Mouse (Mus musculus) activated CD4-positive, CD25-positive, alpha-beta regulatory T cell, adult 4 months (primary cell): ENCODE data around the gene 2410131K14Rik. TPM values are rescaled to one million over a fixed set of nuclear protein-coding genes. Genes with fewer than 3 reads are reported as not detected.
A peak's percentile ranks its signal among the peaks of the same experiment; 100 is the strongest.

Experiments
- ATAC-seq: one replicate; pipeline ENCODE4 v1.8.0; 2017
- polyA plus RNA-seq, 2 experiments: library from polyadenylated mRNA; unstranded; fragments of 100-300 nt; shearing (Covaris generic); gene quantifications; one replicate each; pipeline ENCODE4 v1.2.1; 2017

Gene 2410131K14Rik
- polyA plus RNA-seq = 1 to 10 TPM; 2.5 to 3.5 TPM

DNA sequence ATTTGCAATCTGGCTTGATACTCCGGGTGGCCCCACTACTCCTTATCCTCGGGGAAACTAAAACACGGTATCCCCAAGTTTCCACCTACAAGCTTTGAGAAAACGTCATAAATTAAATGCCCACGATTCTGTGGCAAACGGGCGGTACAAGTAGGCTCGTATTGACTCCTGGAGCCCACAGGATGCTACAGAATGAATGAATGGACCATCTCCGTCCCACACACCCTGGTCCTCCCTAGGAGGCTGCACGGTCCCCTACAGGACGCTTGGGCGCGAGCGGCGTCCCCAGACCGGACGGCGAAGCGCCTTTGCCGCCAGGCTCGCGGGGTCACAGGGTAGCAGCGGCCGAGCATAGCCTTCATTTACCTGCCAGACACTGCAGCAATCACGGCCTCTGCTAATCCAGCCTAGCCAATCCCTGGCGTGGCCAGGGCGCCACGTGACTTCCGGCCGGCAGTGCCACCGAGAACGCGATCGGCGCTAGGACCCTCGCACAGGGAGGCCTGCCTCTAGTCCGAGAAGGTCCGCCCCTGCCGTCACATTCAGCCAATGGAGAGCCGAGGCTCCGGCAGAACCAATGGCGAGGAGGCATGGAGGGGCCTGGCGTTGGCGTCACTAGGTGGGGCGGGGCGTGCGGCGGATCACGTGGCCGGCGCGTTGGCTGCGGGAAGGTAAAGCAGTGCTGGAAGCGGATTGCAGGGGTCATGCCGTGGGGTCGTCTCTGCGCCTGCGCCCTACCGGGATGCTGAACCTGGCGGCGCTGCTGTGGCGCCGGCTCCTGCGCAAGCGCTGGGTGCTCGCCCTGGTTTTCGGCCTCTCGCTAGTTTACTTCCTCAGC, at the start of gene 2410131K14Rik, which contains the start of gene Rnft2:
TSS of gene 2410131K14Rik (plus strand) at position 622 of the 838 bp plus-strand sequence.
TSS of gene Rnft2 (minus strand) at position 511 of the 838 bp plus-strand sequence.
- peak; percentile 100 for ATAC-seq

DNA sequence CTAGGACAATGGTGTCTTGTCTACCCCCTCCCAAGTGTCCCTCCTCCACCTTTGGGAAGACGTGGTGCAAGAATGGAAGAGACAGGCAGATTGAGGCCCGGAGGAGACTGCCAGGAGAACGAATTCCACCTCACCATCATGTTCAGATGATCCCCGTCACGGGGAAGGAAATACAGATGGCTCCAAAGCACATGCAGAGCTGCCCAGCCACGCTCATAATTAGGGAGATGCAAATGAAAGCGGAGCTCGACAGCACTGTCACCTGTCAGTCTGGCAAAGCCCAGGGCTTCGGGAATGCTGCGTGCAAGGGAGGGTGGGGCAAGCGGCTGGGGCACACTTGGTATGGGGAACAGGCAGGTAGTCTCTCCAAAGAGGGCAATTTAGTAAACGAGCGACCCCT, 47.6 kb upstream of the 2410131K14Rik start:
- ATAC-seq = no peak

DNA sequence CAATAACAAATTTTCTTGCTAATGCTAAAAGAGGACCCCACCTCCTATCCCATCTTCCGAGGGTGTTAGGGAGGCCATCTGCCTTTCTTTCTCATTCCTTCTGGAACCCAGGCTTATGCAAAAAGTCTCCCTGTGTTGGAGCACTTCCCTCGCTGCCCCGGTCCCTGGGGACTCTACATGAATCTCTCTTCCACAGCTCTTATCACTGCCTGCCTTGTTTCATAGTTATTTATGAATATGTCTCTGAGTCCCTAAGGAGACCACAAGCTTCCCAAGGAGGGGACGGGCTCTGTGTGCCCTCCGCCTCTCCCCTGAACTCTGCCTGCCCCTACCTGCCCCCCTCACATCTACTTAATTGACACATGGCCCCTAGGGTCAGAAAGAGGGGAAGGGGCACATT, 45.4 kb upstream of the 2410131K14Rik start:
- ATAC-seq = no peak

DNA sequence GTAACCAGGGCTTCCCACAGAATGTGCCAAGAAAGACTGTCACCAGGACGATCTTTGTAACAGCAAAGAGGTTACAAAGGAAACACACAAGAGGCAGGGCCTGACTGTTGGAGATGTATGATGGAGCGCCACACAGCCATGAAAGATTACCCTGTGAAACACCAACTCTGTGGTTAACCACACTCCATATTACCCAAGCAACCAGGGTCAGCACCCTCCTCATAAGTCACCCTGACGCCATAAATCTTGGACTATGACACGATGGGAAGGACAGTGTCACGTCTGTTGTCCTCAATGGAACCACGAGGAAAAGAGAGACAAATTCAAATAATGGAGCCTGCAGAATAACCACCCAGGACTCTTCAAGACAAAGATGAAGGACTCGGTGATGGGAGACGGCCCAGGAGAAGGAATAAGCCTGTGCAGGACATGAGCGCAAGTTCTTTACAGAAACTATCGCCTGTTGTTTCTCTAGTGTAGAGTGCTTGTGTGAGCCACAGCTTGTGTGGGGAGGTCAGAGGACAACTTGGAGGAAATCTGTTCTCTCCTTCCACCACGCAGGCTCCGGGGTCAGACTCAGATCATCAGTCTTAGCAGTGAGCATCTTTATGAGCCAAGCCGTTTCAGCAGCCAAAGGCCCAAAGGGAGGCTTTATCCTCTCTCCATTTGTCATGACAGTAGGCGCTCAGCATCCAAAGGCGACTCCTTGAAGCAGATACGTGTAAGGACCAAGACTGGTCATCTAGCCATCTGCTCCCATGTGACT, 40.2 kb upstream of the 2410131K14Rik start:
- no peak for ATAC-seq

DNA sequence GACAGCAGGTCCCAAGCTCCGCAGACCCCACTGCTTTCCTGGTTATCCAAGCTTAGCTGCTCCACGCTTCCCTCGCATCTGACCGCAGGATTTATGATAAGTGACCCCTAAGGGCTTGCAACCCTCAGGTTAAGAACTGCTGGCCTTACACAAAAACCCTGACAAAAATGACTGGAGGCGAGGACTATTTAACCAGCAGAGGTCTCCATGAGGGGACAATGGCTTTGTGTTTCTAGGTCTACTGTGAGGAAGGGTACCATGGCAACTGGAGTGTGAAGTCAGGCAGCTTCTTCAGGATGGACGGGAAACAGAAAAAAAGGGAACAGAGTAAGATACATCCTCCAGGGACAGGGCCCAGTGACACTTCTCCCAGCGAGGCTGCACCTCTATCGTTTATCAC, 39.2 kb upstream of the 2410131K14Rik start:
- no peak for ATAC-seq

DNA sequence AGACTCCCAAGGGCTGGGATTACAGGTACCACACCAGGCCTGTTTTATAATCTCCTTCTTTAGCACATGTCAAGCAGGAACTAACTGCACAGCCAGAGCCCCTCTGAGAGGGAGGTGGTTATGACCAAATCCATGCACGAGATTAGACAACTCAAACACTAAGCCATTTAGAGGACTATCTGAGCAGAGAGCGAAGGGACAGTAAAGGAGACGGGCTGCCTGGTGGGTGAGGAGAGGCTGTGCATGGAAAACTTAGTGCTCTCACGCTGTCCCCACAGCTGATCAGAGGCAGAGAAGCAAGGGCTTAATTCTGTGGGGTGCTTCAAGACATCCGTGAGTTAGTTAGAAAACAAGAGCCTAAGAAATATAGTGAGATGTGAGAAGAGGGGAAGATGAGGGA, 31.0 kb upstream of the 2410131K14Rik start:
- no peak for ATAC-seq

DNA sequence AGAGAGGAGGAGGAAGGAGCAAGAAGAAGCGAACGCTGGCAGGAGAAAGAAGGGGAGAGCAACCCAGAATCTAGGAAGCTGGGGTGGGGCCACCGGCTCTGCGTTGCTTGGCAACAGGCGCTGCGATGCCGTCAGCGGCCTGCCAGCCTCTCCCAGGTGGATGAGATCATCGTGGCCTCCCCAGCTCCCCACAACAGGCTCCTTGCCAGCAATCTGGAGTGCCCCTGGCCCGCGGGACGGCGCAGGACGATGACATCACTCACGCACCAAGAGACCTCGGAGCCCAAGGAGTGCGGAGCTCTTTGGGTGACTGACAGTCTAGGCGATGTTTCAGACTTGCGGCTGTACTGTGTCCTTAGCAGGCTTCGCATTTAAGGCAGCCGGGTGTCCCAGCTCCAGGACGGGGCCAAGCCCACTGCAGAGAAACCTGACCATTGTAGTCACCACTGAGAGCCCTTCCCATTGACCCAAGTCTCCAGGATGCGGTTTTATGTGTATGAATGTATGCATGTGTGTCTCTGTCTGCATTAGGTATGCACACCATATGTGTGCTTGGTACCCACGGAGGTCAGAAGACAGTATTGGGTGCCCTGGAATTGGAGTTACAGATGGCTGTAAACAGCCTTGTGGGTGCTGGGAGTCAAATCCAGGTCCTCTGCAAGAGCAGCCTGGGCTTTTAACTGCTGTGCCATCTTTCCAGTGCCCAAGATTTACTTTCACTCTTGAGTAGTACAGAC, 30.4 kb upstream of the 2410131K14Rik start:
- no peak for ATAC-seq

DNA sequence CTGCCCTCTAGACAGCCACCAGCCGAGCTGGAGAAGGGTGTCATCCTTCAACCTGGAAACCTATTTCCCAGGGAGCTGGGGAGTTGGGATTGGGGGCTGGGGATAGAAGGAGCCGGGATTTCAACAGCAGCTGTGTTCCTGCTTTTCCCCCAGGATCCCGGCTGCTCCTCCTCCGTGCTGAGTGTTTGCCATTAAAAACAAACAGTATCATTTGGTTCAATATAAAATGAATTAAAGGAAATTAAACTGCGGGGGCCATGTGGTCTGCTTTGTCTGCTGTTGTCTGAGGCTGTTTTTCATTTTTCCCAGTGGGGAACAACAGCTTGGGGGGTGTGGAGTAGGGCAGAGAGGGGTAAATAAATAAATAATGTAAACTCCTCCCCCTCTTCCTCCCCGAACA, 27.6 kb upstream of the 2410131K14Rik start:
- no peak for ATAC-seq

DNA sequence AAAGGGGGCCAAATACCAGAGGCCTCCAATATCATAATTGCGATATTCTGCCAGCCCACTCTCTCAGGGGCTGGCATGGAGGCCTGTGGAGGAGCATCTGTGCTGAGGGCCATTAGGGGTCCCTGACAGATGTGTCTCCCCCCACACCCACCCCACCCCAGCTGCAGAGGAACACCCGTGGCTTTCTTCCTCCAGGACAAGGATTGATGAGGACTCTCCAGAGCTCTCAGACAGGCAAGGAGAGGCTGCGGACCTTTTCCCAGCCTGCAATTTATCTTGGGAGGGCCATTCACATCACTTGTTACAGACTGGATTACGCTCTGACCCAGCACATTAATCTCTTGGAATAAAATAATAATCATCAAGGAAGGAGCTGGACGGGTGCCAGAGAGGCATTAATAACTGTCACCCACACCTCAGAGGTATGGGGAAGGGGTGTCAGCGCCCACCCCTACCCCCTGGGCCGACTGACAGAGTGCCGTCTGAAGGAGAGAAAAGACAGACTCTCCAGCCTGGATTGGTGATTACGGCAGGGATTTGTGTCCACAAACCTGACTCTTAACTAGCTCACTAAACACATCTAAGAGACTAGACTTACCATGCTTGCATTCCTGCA, 21.8 kb upstream of the 2410131K14Rik start:
- ATAC-seq = no peak

DNA sequence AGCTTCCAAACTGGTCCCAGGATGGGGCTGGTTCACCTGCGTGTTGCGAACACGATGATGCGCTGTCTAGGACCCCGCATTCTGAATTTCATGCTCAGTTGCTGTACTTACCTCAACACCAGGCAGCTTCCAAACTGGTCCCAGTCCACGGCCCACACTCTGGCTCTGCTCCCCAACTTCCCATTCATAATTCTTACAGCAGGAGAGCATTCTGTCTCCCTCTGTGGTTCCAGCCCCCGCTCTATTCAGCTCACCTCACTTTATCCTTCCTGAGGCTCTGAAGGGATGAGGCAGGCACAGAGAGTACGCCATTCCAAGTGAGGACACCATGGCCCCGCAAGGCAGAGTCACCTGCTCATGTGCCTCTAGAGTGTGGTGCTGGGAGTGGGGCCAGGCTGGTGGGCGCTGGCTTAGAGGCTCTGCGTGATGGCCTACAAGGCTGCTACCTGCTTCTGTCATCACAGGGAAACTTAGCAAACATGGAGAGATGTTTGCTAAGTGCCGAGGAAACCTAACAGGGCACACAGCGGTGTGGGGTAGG, 14.9 kb upstream of the 2410131K14Rik start:
- no peak for ATAC-seq

DNA sequence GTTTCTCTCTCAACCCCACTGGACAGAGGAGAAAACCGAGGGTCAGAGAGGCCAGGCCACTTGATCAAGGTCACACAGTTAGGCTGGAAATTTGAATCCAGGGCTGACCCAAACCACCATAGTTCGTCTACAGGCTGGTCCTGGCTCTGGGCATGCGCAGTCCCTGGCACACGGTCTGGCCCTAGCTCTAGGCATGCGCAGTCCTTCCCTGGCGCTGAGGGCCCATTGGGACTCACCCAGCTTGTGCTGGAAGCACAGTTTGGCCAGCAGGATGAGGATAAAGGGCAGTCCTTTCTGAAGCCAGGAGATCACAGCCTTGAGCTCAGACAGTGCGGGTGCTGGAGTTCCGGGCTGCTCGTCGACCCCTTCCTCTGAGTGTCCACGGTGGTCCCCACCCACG, 8.1 kb upstream of the 2410131K14Rik start:
- no peak for ATAC-seq

DNA sequence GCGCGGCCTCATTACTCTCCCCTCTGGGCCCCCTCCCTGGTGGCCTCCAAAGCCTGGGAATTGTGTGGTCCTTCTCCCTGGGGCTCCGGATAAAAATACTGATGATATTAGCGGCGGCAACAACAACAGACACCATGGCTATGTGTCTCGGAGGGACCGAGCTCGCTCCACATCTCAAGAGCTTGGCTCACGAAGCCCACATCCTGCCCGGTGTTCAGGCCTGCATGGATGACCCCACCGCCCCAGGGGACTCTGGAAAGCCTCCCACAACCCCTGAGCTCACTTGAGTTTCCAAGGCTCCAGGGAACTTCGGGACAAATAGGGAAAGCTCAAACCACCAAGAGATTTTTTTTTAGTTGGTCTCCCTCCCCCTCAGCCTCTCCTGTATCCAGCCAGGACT, 5.4 kb upstream of the 2410131K14Rik start:
- ATAC-seq = no peak

DNA sequence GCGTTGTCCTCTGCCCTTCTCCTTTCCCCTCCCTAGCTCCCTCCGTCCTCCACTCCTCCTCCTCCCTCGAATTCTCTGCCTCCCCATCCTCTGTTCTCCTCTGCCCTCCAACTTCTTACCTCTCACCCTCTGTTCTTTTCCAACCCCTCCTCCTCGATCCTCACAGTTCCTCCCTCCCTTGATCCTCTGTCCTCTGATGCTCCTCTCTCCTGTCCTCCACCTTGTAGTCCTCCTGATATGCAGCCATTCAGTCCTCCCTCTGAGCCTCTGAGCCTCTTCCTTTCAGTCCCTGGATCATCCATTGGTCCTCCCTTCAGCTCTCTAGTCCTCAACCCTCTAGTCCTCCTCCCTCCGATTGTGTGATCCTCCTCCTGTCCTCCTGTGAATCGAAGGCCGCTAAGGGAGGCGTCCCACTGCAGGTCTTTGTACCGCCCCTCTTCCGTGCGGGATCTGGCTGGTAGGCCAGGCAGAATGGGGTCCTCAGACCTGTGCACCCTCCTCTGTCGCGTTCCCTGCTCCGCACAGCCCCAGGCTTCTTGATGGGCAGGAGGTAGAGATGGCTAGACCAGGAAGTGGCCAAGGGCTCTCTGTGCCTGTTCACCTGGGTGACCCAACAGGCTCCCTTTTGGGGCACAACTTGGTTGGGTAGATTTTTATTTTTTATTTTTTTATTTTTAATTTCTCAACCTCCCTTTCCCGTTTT, 730 bp downstream of the 2410131K14Rik start:
- no peak for ATAC-seq

DNA sequence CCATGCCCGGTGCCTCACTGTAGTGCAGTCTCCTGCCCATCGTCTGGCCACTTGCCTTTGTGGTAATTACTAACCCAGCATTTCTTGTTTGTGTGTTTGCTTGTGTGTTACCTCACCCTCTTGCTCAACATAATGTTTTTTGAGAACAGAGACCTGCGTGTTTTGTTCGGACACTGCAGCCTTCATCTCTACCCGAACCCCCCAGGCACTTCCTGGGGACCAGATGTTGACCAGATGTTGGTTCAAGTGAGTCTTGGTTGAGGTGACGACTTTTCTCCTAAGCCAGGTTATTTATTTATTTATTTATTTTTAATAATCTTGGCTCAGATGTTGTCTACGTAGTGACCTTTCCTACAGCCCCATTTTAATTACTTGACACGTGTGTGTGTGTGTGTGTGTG, 2.4 kb downstream of the 2410131K14Rik start:
- ATAC-seq = no peak

DNA sequence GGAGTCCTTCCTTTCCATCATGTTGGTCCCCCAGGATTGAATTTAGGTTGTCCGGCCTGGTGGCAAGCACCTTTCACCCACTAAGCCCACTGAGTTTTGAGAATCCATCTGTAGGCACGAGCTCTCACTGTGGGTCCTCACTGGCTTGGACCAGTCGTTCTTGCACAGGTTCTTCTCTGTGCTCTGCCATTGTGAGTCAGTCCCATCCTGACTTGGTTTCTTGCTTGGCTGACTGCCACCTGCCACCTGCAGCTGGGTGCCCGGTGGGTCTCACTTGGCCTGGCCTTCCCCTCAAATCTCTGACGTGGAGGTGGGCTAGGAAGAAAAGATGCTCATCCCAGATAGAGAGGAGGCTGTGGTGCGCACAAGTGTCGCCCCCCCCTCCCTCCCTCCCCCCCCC, 6.0 kb downstream of the 2410131K14Rik start:
- ATAC-seq = no peak

DNA sequence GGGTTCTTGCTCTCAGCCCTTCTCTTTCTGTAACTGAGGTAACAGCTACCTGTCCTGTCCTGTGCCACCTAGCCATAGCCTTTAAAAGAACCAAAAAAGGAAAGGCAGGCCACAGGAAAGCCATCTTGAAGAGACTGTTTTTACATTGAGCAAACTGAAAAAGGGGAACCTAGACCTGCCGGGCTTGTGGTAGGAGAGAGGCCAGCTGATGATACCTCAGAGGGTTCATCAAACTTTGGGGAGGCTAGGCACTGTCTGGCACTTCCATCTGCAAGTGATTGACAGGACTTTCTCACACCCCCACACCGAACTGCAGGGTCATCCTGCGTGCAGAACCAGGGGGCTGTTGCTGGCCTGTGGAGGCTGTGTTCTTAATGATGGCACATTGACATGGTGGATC, 8.5 kb downstream of the 2410131K14Rik start:
- no peak for ATAC-seq

DNA sequence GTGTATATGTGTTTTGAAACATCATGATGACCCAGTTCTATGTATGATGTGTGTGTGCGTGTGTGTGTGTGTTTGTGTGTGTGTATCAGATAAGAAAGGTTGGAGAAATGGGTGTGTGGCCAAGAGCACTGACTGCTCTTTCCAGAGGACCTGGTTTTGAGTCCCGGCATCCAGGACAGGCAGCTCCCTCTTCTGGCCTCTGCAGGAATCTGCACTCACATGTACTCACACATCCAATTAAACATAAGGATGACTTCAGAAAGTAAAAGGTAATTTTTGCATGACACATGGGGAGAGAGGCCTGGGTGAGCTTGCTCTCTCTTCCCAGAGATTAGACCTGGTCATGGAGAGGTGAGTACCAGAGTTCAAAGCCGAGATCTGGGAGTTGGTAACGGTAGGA, 12.0 kb downstream of the 2410131K14Rik start:
- no peak for ATAC-seq

DNA sequence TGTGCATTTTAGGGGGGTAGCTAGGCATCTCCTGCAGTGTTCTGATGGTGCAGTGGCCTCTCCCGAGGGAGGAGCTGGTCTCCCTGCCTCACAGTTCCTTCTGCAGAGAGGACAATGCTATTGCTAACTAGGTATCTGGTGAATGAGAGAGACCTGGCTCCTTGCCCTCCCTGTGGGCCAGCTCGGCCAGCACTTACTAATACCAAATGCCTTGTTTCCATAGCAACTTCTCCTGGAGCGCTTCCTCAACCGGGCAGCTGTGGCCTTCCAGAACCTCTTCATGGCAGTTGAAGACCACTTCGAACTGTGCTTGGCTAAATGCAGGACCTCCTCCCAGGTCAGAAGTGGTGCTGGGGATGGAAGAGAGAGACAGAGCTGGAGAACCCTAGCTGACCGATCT, 14.1 kb downstream of the 2410131K14Rik start:
- no peak for ATAC-seq

DNA sequence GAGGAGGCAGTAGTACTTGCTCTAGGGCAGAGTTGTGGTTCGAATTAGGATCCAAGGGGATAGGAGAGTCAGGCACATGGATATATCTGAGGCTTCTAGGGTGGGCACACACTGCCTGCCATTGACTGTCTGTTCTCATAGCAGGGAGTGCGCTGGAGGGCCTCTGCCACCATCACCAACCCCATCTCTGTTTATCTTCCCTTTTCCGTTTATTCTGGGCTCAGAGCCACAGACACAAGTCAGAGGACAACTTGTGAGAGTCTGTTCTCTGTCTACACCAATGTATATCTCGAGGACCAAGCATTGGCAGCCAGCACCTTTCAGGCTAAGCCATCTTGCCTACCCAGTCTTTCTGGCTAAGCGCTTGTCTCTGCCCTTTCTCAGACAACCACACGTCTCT, 14.6 kb downstream of the 2410131K14Rik start:
- ATAC-seq = no peak

DNA sequence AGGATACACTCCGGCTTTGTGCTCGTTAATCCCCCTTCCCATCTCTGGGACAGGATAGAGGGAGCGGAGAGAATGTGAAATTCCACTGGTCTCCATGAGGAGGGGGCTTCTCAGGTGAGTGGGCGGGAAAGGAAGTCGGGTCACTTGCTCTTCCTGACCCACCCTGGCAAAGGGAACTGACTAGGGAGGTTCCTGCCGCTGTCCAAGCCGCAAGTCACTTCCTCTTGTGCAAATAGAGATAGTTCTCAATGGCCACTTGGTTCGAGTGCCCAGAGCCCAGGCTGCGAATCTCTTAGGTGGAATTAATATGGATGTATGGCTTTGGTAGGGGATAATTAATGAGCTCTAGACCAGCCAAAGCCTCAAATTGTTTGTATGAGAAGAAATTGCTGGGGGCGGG, 15.0 kb downstream of the 2410131K14Rik start:
- ATAC-seq = no peak

DNA sequence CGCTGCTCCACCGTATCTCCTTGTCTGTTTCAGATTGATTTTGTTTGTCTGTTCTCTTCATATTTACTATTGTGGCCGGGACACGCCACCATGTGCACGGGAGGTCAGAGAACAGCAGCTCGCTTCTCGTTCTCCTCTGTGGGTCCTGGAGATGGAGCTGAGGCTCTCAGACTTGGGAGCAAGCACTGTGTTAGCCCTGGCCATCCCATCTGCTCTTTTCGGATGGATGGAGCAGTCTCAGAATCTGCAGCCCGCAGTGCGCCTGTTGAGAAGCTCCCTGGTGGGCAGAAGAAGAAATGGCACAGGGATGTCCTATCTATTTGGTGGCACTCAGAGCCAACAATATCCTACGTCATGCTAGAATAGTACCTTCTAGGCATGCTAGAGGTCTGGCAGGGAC, 15.6 kb downstream of the 2410131K14Rik start:
- no peak for ATAC-seq

DNA sequence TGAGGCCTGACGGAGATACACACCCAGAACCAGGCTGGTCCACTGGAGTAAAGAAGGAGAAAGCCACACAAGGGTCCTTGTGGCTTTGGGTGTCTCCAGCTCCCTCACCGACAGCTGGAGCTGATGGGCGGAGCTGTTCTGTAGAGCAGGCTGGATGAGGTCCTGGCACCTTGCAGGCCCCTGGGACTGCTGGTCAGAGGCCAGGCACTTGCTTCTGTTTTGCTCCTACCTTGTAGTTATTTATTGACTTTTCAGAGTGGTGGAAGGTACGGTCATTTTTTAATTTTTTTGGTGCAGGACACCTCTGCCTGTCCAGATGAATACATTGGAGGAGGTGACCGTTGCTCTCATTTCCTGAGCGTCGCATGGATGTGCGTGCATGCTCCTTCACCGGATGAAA, 16.2 kb downstream of the 2410131K14Rik start:
- ATAC-seq = no peak
